Mouse (Mus musculus): ENCODE measurements around the gene Kif3b. TPM values are rescaled to one million over a fixed set of nuclear protein-coding genes. Genes with fewer than 3 reads are reported as not detected.
"Not testable (repeated sequence)": the region's sequence is repeated elsewhere in the genome, so short reads cannot be mapped to it uniquely, and the experiment has no call there.

The Kif3b gene
- total RNA-seq (2021), result 10 to 100 TPM; 11.3 to 12.9 TPM

DNA sequence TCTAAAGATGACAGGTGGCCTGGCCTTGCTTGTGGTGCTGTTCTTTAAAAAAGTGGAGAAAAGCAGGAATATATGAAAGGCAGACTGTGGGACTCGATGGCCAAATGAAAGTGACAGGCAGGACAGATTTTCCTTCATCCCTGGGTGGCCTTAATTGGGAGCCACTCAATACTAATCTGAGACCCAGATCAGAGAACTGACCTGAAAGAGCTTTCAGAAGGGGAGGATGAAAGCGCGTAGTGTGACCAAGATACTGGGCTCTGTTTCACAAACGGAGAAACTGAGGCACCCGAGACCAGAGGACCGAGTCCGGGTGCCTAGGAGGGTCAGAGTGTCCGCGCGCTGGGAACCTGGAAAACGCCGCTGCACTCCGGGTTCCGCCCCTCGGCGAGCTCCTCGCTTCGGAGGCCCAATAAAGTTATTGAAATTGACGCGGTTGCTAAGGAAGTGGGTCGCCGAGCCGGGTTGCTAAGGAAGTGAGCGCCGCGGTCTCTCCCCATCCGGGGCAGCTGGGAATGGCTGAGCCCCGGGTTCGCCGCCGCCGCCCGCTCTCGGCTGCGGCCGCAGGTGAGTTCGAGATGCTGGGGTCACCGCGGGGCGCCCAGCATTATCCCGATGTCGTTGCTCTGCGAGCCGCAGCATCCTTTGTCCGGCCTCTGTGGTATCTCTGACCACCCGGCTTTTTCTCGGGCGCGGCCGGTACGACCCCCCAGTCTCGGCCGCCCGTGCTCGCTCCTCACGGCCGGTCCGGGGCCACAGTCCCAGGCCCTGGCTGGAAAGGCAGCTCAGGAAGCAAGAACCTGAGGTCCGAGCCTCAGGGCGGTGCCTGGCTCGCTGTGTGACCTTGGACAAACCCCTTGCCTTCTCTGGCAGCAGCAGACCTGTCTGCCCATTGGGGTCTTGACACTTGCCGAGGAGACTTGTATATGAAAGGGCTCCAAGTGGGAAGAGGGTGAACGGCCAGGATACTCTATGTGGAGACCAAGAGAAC is at the start of gene Kif3b:
Kif3b (plus strand) TSS at position 476 of the 991 bp plus-strand sequence.
- intact Hi-C loops (cut with DNase I), result loop anchor here (5.0 to 10.0 kb wide), 2 partner anchors 49 to 294 kb away; partner anchors contain the start of genes Plagl2 and Pofut1

GRCm38 (mm10) chr2:153242156-153242555 is 49.1 kb upstream of the Kif3b start:
- intact Hi-C loops (cut with DNase I), result loop anchor here (5.0 kb wide), 4 partner anchors 50 to 170 kb away; partner anchors contain the start of gene Kif3b
- no peak for DNase-seq

More for the DNA sequence above, at the start of gene Kif3b:
- peak; percentile 92 to 93 for DNase-seq

GRCm38 (mm10) chr2:153249751-153250150 is 41.5 kb upstream of the Kif3b start:
- DNase-seq, result no peak
- intact Hi-C loops (cut with DNase I), result no loop called here

DNA sequence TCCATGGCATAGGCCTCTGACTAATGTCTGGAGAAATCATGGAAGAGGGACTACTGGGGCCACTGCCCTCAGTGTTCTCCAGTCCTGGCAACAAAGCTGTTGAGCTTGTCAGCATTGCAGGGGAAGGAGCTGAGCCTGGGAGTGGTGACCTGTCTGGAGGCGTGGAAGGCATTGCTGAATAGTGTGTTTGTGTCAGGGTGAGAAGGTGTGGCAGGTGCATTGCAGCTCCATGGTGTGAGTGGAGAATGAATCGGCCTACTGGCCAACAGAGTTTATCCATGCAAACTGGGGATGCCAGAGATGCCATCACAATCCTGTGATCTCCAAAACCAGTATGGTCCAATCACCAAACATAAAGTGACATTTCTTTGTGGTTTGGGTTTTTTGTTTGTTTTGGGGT is 34.6 kb upstream of the Kif3b start:
- intact Hi-C loops (cut with DNase I), result no loop called here

GRCm38 (mm10) chr2:153259030-153259863 is 32.0 kb upstream of the Kif3b start:
- DNase-seq, result no peak
- intact Hi-C loops (cut with DNase I), result no loop called here

More for the DNA sequence above, 34.6 kb upstream of the Kif3b start:
- DNase-seq, result no peak

DNA sequence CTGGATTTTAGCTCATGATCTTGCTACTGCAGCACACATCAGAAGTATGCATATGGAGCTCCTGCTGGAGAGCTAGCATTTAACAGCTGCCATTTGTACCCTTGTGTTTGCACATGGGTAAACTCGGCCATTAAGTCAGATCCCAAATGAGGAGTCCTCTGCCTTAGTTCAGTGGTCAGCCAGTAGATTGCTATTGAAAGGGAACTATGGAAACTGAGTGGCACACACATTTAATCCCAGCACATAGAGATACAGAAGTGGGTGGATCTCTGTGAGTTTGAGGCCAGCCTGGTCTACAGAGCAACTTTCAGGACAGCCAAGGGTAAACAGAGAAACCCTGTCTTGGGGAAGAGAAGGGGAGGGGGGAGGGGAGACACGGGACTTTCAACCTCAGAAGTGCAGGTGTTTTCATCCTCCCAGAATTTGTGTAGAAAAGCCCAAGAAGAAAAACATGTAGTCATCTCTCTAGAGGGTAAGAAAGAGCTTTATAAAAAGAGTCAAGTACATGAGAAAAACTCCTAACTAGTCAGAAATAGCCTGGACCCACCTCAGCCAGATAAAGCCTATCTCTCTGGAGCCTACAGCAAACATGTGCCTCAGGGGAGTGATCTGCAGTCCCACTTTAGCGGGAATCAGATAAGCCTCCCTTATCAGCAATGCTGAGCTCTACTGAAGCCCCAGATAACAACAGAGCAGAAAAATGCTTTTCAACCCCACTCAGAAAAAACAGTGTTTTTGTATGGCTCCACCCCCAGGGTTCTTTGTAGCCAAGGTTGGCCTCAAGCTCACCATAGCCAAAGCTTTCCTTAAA is 31.1 kb upstream of the Kif3b start:
- intact Hi-C loops (cut with DNase I), result no loop called here

DNA sequence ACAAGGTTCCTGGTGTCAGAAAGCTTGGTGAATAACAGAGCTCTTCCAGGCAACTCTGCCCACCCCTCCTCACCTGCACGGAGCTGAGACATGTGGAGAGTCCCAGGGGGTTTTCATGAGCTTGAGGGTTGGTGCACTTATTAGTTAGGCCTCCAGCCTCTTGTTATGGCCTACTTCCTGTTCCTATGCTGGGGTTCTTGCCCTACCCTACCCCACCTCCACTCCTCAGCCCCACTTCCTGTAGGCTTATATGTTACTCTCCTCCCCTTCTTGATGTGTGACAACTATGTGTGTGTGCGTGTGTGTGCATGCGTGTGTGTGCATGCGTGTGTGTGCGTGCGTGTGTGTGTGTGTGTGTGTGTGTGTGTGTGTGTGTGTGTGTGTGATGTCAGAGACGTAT is 28.2 kb upstream of the Kif3b start:
- intact Hi-C loops (cut with DNase I), result no loop called here
- no peak for DNase-seq

More for the DNA sequence above, 31.1 kb upstream of the Kif3b start:
- DNase-seq, result no peak

- intact Hi-C loops (cut with DNase I), result no loop called here
- DNase-seq, result no peak
Observed at GRCm38 (mm10) chr2:153267331-153267730, 23.9 kb upstream of the Kif3b start.

DNA sequence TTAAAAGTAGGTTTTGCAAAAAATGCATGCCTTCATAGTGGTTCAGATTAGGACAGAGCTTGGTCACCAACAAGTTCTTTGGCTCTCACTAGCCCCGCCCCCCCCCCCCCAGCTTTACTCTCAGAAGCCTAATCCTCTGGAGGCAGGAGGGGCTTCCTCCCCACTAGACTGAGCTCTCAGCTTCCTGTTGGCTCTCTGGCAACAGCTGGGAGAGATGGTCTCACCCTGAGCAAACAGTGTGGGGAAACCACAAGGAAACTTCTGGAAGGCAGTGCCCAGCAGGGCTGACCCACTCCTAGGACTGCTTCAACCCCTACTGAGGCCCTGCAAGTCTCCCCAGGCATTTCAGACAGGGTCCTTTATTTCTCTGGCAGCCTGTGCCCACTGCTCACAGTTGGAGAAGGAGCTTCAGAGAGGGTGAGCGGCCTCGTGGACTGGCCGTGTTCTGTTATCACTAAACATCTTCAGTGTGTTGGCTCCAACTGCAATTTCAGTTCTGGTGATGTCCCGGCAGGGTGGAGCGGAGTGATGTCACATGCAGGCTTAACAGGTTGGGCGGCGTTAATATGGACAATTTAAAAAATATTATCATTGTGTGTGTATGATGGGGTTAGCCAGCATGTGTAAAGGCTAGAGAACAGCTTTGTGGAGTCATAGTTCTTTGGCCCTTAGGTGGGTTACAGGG is 20.8 kb upstream of the Kif3b start:
- intact Hi-C loops (cut with DNase I); DNase-seq: not testable (repeated sequence)

GRCm38 (mm10) chr2:153274200-153274918 is 16.9 kb upstream of the Kif3b start:
- intact Hi-C loops (cut with DNase I); DNase-seq: not testable (repeated sequence)

DNA sequence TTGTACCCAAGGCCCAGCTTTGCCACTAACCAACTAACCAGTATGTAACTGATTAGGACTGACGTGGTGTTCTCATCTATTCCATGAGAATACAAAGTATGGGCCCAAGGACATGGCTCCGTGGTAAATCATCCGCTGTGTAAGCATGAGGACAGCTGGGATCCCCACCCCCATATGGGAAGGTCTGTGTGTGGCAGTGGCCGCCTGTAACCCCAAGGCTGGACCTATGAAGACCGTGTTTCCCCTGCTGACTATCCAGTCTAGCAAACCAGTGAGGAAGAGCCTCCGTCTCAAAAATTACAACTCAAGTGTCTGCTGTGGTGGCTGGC is 16.3 kb upstream of the Kif3b start:
- intact Hi-C loops (cut with DNase I), result no loop called here
- no peak for DNase-seq

DNA sequence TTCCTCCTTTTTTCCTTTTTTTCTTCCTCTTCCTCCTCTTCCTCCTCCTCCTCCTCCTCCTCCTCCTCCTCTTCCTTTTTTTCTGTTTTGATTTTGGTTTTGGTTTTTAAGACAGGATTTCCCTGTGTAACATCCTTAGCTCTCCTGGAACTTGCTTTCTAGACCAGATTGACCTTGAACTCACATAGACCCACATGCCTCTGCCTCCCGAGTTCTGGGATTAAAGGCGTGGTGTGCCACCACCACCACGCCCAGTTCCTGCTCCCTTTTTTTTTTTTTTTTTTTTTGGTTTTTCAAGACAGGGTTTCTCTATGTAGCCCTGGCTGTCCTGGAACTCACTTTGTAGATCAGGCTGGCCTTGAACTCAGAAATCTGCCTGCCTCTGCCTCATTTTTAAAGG is 15.6 kb upstream of the Kif3b start:
- DNase-seq; intact Hi-C loops (cut with DNase I): not testable (repeated sequence)

GRCm38 (mm10) chr2:153276440-153276839 is 14.8 kb upstream of the Kif3b start:
- intact Hi-C loops (cut with DNase I), result no loop called here
- no peak for DNase-seq

GRCm38 (mm10) chr2:153276846-153277245 is 14.4 kb upstream of the Kif3b start:
- DNase-seq; intact Hi-C loops (cut with DNase I): not testable (repeated sequence)

- intact Hi-C loops (cut with DNase I), result no loop called here
- no peak for DNase-seq
Observed at GRCm38 (mm10) chr2:153278357-153278756, 12.9 kb upstream of the Kif3b start.

- no peak for DNase-seq
- intact Hi-C loops (cut with DNase I), result no loop called here
Observed at GRCm38 (mm10) chr2:153283919-153284318, 7.3 kb upstream of the Kif3b start.

- DNase-seq, result no peak
- intact Hi-C loops (cut with DNase I), result no loop called here
Observed at GRCm38 (mm10) chr2:153286524-153286923, 4.7 kb upstream of the Kif3b start.

GRCm38 (mm10) chr2:153287835-153288234 is 3.4 kb upstream of the Kif3b start:
- peak in 1 of 2 experiments; percentile 16 for DNase-seq
- intact Hi-C loops (cut with DNase I), result no loop called here

GRCm38 (mm10) chr2:153292305-153292861 is 1.2 kb downstream of the Kif3b start:
- intact Hi-C loops (cut with DNase I), result loop anchor here (5.0 to 10.0 kb wide), 2 partner anchors 50 to 292 kb away; partner anchors contain the start of genes Plagl2 and Pofut1
- no peak for DNase-seq
